Mouse (Mus musculus): ENCODE results near the gene Tns3. TPM values are rescaled to one million over a fixed set of nuclear protein-coding genes. Genes with fewer than 3 reads are reported as not detected.

Gene Tns3
- polyA plus RNA-seq, 1 experiment from 2014 or later, result 3.6 TPM

- H3K4me3 ChIP-seq (ENCODE audit: low read depth, low read length), result no peak overlapping the region
- no peaks in the 10 kb centered on the region for H3K36me3 ChIP-seq (replicated peaks; ENCODE audit: insufficient read depth, low read length)
- peaks cover 35% of the 10 kb centered on the region for H3K4me1 ChIP-seq (ENCODE audit: insufficient read depth)
- no peaks in the 10 kb centered on the region for H3K9me3 ChIP-seq (ENCODE audit: low read length)
- no peak for ATAC-seq
- TF ChIP-seq EP300 (IDR thresholded peaks at IDR 0.05; ENCODE audit: low read depth), result no peak
- no peak for TF ChIP-seq CTCF (IDR thresholded peaks at IDR 0.05; ENCODE audit: low read depth)
- DNase-seq, result no peak
- no peak overlapping the region for H3K27ac ChIP-seq (ENCODE audit: low read depth)
- no peaks in the 10 kb centered on the region for H3K27me3 ChIP-seq (ENCODE audit: insufficient read depth, low read length)
- H3K4me2 ChIP-seq (ENCODE audit: low read depth, low read length), result no peak overlapping the region
- no peak overlapping the region for H3K9ac ChIP-seq (replicated peaks)
- WGBS (ENCODE audit: insufficient replicate concordance), result 78% methylated on average over 1 of the region's 1 CpGs
Measured at GRCm38 (mm10) chr11:8636680-8637079, 27.7 kb downstream of the Tns3 start.

GRCm38 (mm10) chr11:8635778-8636177 is 28.6 kb downstream of the Tns3 start:
- TF ChIP-seq EP300 (IDR thresholded peaks at IDR 0.05; ENCODE audit: low read depth), result no peak
- TF ChIP-seq CTCF (IDR thresholded peaks at IDR 0.05; ENCODE audit: low read depth), result no peak
- no peaks in the 10 kb centered on the region for H3K27me3 ChIP-seq (ENCODE audit: insufficient read depth, low read length)
- H3K4me1 ChIP-seq (ENCODE audit: insufficient read depth), result peaks cover 33% of the 10 kb centered on the region
- 70% methylated on average over 3 of the region's 3 CpGs for WGBS (ENCODE audit: insufficient replicate concordance)
- no peak overlapping the region for H3K4me3 ChIP-seq (ENCODE audit: low read depth, low read length)
- no peak overlapping the region for H3K9ac ChIP-seq (replicated peaks)
- no peak overlapping the region for H3K4me2 ChIP-seq (ENCODE audit: low read depth, low read length)
- no peak overlapping the region for H3K27ac ChIP-seq (ENCODE audit: low read depth)
- H3K36me3 ChIP-seq (replicated peaks; ENCODE audit: insufficient read depth, low read length), result no peaks in the 10 kb centered on the region
- no peaks in the 10 kb centered on the region for H3K9me3 ChIP-seq (ENCODE audit: low read length)
- ATAC-seq (no peak), DNase-seq (no peak)

- no peak for DNase-seq
- H3K4me2 ChIP-seq (ENCODE audit: low read depth, low read length), result peak overlapping the region; percentile 18; the same call in 1 of the 2 replicates
Measured at GRCm38 (mm10) chr11:8634728-8635410, 29.5 kb downstream of the Tns3 start.

GRCm38 (mm10) chr11:8632163-8632562 is 32.2 kb downstream of the Tns3 start:
- H3K4me1 ChIP-seq (ENCODE audit: insufficient read depth), result peaks cover 34% of the 10 kb centered on the region
- H3K27me3 ChIP-seq (ENCODE audit: insufficient read depth, low read length), result no peaks in the 10 kb centered on the region
- no peak overlapping the region for H3K4me2 ChIP-seq (ENCODE audit: low read depth, low read length)
- ATAC-seq (0 out of 2 replicates have a peak, but pooled peaks have one; percentile 22), DNase-seq (no peak)
- H3K36me3 ChIP-seq (replicated peaks; ENCODE audit: insufficient read depth, low read length), result no peaks in the 10 kb centered on the region
- no peak overlapping the region for H3K4me3 ChIP-seq (ENCODE audit: low read depth, low read length)
- no peak overlapping the region for H3K27ac ChIP-seq (ENCODE audit: low read depth)
- no peaks in the 10 kb centered on the region for H3K9me3 ChIP-seq (ENCODE audit: low read length)
- no peak for TF ChIP-seq CTCF (IDR thresholded peaks at IDR 0.05; ENCODE audit: low read depth)
- no peak for TF ChIP-seq EP300 (IDR thresholded peaks at IDR 0.05; ENCODE audit: low read depth)
- H3K9ac ChIP-seq (replicated peaks), result no peak overlapping the region
- 79% methylated on average over 5 of the region's 5 CpGs for WGBS (ENCODE audit: insufficient replicate concordance)

More at GRCm38 (mm10) chr11:8634728-8635410, 29.5 kb downstream of the Tns3 start:
- Histone ChIP-seq H3K9ac (replicated peaks) (no peak overlapping the region), H3K4me1 (ENCODE audit: insufficient read depth) (peaks cover 33% of the 10 kb centered on the region), H3K27ac (ENCODE audit: low read depth) (peak overlapping the region; percentile 18; the same call in 1 of the 2 replicates), H3K4me3 (ENCODE audit: low read depth, low read length) (no peak overlapping the region), H3K27me3 (ENCODE audit: insufficient read depth, low read length) (no peaks in the 10 kb centered on the region), H3K9me3 (ENCODE audit: low read length) (no peaks in the 10 kb centered on the region), H3K36me3 (replicated peaks; ENCODE audit: insufficient read depth, low read length) (no peaks in the 10 kb centered on the region)
- no peak for TF ChIP-seq CTCF (IDR thresholded peaks at IDR 0.05; ENCODE audit: low read depth)
- no peak for TF ChIP-seq EP300 (IDR thresholded peaks at IDR 0.05; ENCODE audit: low read depth)
- no peak for ATAC-seq
- 44% methylated on average over 7 of the region's 7 CpGs for WGBS (ENCODE audit: insufficient replicate concordance)

GRCm38 (mm10) chr11:8629862-8630390 is 34.4 kb downstream of the Tns3 start:
- H3K4me1 ChIP-seq (ENCODE audit: insufficient read depth), result peaks cover 27% of the 10 kb centered on the region
- 54% methylated on average over 8 of the region's 8 CpGs for WGBS (ENCODE audit: insufficient replicate concordance)
- H3K27me3 ChIP-seq (ENCODE audit: insufficient read depth, low read length), result no peaks in the 10 kb centered on the region
- H3K27ac ChIP-seq (ENCODE audit: low read depth), result peak overlapping the region; percentile 29; the same call in 1 of the 2 replicates
- H3K4me3 ChIP-seq (ENCODE audit: low read depth, low read length), result no peak overlapping the region
- H3K4me2 ChIP-seq (ENCODE audit: low read depth, low read length), result no peak overlapping the region
- no peaks in the 10 kb centered on the region for H3K9me3 ChIP-seq (ENCODE audit: low read length)
- no peak for DNase-seq
- no peak overlapping the region for H3K9ac ChIP-seq (replicated peaks)
- TF ChIP-seq EP300 (IDR thresholded peaks at IDR 0.05; ENCODE audit: low read depth) (no peak), CTCF (IDR thresholded peaks at IDR 0.05; ENCODE audit: low read depth) (no peak)
- ATAC-seq, result no peak
- no peaks in the 10 kb centered on the region for H3K36me3 ChIP-seq (replicated peaks; ENCODE audit: insufficient read depth, low read length)

- H3K4me1 ChIP-seq (ENCODE audit: insufficient read depth), result peaks cover 27% of the 10 kb centered on the region
- H3K9me3 ChIP-seq (ENCODE audit: low read length), result no peaks in the 10 kb centered on the region
- H3K27me3 ChIP-seq (ENCODE audit: insufficient read depth, low read length), result no peaks in the 10 kb centered on the region
- H3K36me3 ChIP-seq (replicated peaks; ENCODE audit: insufficient read depth, low read length), result no peaks in the 10 kb centered on the region
- peak overlapping the region; percentile 38; the same call in 1 of the 2 replicates for H3K9ac ChIP-seq (replicated peaks)
- H3K27ac ChIP-seq (ENCODE audit: low read depth), result peak overlapping the region; percentile 39; the same call in 1 of the 2 replicates
- H3K4me2 ChIP-seq (ENCODE audit: low read depth, low read length), result peak overlapping the region; percentile 65; the same call in 1 of the 2 replicates
- TF ChIP-seq EP300 (IDR thresholded peaks at IDR 0.05; ENCODE audit: low read depth) (no peak), CTCF (IDR thresholded peaks at IDR 0.05; ENCODE audit: low read depth) (no peak)
- WGBS (ENCODE audit: insufficient replicate concordance), result 79% methylated on average over 5 of the region's 5 CpGs
- DNase-seq (no peak), ATAC-seq (no peak)
- H3K4me3 ChIP-seq (ENCODE audit: low read depth, low read length), result no peak overlapping the region
Measured at GRCm38 (mm10) chr11:8629326-8629725, 35.0 kb downstream of the Tns3 start.

Data from liver, postnatal 0 days (tissue).